Mouse (Mus musculus) embryonic fibroblast, embryonic 13.5 days (primary cell): ENCODE results near the gene Pdgfa.

Experiments used
- CTCF ChIP-seq: IDR thresholded peaks from 2 replicates; pipeline ENCODE4 v1.5.1; 2011; ENCODE audit warnings: mild to moderate bottlenecking, control low read depth, low read length, moderate library complexity, borderline replicate concordance; ENCODE audit not compliant: insufficient read depth
- POLR2A ChIP-seq: IDR thresholded peaks from 2 replicates; pipeline ENCODE4 v1.6.1; 2011; ENCODE audit warnings: low read depth, mild to moderate bottlenecking, control low read depth, low read length, moderate library complexity

DNA sequence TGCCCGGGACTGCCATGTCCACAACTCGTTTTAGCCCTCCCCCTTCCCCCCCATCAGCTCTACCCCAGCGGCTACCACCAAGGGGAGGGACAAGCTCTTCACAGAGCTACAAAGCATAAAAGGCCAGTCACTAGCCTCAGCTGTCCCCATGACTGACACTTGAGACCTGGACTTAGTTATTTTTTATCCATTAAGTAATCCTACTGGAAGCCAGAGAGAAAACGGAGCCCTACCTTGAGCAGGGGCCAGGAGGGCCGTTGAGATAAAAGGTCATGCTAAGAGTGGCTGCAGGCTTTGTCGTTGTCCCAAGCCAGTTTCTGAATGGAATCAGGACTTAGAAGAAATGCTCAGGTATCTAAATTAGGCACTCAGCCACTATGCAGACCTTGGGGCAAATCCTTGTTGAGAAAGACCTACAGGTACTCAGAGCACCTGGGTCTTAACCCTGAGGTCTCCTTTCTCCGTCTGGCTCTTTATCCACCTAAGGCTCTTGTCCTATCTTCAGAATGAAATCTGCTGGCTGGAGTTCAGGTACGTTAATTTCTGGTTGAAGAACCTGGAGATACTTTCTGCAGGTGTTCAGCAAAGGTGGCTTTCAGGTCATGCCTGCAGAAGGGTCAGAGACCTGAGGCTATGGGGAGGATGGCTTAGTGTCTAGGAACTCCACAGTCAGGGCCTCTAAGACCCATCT, 60.6 kb downstream of the Pdgfa start:
- TF ChIP-seq CTCF (no peak), POLR2A (no peak)
